Comparison of ENCODE assay signal across 10 mouse cellular contexts in the genomic region with DNA sequence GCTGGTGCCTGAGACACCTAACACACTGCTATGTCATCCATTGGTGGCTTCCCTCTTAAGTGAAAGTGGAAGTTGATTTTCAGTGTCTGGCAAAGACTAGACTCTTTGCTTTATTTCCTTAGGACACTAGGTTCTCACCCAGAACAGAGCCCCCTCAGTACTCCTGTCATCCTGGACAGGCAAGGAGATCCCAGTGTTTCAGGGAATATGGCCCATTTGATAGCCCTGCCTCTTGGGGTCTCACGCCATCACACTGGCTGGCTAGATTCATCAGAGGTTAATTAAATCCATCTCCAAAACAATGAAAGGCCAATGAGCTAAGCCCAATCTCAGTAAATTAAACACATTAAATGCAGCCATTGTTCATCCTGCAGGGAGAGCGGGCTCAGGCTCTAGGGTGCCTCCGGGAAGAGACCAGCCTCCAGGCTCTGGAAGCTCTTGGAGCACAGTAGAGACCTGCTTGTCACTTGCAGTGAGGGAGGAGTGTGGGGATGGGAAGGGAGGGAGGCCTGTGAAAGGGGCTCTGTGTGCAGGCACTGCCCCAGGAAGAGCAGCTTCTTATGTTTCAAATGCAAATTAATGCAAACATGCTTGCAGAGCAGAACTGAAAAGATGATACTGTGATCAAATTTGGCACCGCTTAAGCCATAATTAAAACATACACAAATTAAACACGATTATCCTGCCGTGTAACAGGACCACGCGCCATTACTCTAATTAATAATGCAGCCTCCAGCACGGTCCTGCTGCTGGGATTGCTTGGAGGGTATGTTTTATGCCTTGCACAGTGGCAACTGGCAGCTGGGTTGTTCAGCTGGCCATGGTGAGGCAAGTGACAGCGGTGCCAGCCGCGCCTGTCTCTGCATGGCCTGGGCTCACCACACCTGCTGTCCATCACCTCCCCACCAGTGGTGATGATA. TPM values are rescaled to one million over a fixed set of nuclear protein-coding genes. Genes with fewer than 3 reads are reported as not detected.
DNase-seq lines count a peak whose midpoint lies in the region; ATAC-seq and TF ChIP-seq lines count a peak whose summit lies in the region.
"Had no signal": no experiment of that assay in that cellular context is flagged by ENCODE, and none has a peak within 500 bp of the region (broad histone marks: within the 10 kb centered on the region; RNA-seq: fewer than 3 reads in every experiment).

No protein-coding gene starts in this region.

- no peak overlapping the region for H3ac ChIP-seq in myocyte (ENCODE audit: control insufficient read depth, insufficient read length)

- no peak overlapping the region for H3K4me3 ChIP-seq in forebrain, embryonic 11.5 days (ENCODE audit: low read depth, low read length)
- no peak overlapping the region for H3K4me3 ChIP-seq in forebrain, embryonic 10.5 days
- H3K4me3 ChIP-seq in embryonic facial prominence, embryonic 13.5 days, result no peak overlapping the region
- H3K4me3 ChIP-seq in myocyte, result no peak overlapping the region
- H3K4me3 ChIP-seq in intestine, embryonic 15.5 days (replicated peaks), result no peak overlapping the region
- no peak overlapping the region for H3K4me3 ChIP-seq in intestine, embryonic 16.5 days (ENCODE audit: low read length)

- H3K36me3 ChIP-seq in forebrain, embryonic 11.5 days (ENCODE audit: control insufficient read depth, insufficient read depth, low read length), result no peaks in the 10 kb centered on the region
- H3K36me3 ChIP-seq in forebrain, embryonic 10.5 days (replicated peaks), result no peaks in the 10 kb centered on the region; the same call in 1 of the 2 replicates
- H3K36me3 ChIP-seq in embryonic facial prominence, embryonic 13.5 days, result peaks cover 18% of the 10 kb centered on the region; the same call in 1 of the 2 replicates
- H3K36me3 ChIP-seq in myocyte (ENCODE audit: control insufficient read depth, insufficient read depth), result no peaks in the 10 kb centered on the region
- H3K36me3 ChIP-seq in intestine, embryonic 15.5 days, result no peaks in the 10 kb centered on the region
- H3K36me3 ChIP-seq in intestine, embryonic 16.5 days (ENCODE audit: control insufficient read depth, insufficient read depth, low read length), result no peaks in the 10 kb centered on the region

- DNase-seq in forebrain, embryonic 11.5 days (ENCODE audit: low spot score), result peak; percentile 71
- no peak for DNase-seq in forebrain, embryonic 10.5 days (ENCODE audit: extremely low spot score, low spot score)
- DNase-seq in layer of hippocampus, adult 9-11 months, result peak; percentile 84
- no peak for DNase-seq in urinary bladder, adult 18-20 months (ENCODE audit: low spot score in 2 of 2)

- H3K9ac ChIP-seq in forebrain, embryonic 11.5 days (ENCODE audit: low read length), result no peak overlapping the region
- no peak overlapping the region for H3K9ac ChIP-seq in embryonic facial prominence, embryonic 13.5 days
- no peak overlapping the region for H3K9ac ChIP-seq in intestine, embryonic 15.5 days
- H3K9ac ChIP-seq in intestine, embryonic 16.5 days (ENCODE audit: low read depth, low read length), result no peak overlapping the region
- H3K9ac ChIP-seq: liver, embryonic 14.5 days had no signal

- ATAC-seq in forebrain, embryonic 11.5 days (replicated peaks; ENCODE audit: low FRiP score), result peak; percentile 91
- ATAC-seq in embryonic facial prominence, embryonic 13.5 days (ENCODE audit: insufficient number of reproducible peaks, insufficient read depth, low FRiP score, low TSS enrichment, low read depth), result no peak
- ATAC-seq in intestine, embryonic 15.5 days, result no peak
- no peak for ATAC-seq in intestine, embryonic 16.5 days
- ATAC-seq: intestine, postnatal 0 days had no signal

- WGBS in forebrain, embryonic 11.5 days, result 33% methylated on average over 12 of the region's 12 CpGs
- WGBS in forebrain, embryonic 10.5 days, result 48% methylated on average over 12 of the region's 12 CpGs
- WGBS in embryonic facial prominence, embryonic 13.5 days, result 39% methylated on average over 12 of the region's 12 CpGs
- WGBS in intestine, embryonic 15.5 days, result 78% methylated on average over 12 of the region's 12 CpGs
- WGBS in intestine, embryonic 16.5 days, result 77% methylated on average over 12 of the region's 12 CpGs

- 0 out of 2 replicates have a peak overlapping the region, but pooled peaks have one; percentile 7 for H3K27ac ChIP-seq in forebrain, embryonic 11.5 days (ENCODE audit: low read depth, low read length)
- H3K27ac ChIP-seq in forebrain, embryonic 10.5 days, result no peak overlapping the region
- H3K27ac ChIP-seq in embryonic facial prominence, embryonic 13.5 days, result no peak overlapping the region
- no peak overlapping the region for H3K27ac ChIP-seq in intestine, embryonic 15.5 days
- no peak overlapping the region for H3K27ac ChIP-seq in intestine, embryonic 16.5 days (ENCODE audit: low read length)
- H3K27ac ChIP-seq: liver, embryonic 14.5 days had no signal

- peaks cover 65% of the 10 kb centered on the region for H3K27me3 ChIP-seq in forebrain, embryonic 11.5 days (ENCODE audit: control insufficient read depth, insufficient read depth, low read length)
- H3K27me3 ChIP-seq in forebrain, embryonic 10.5 days (ENCODE audit: poor library complexity, severe bottlenecking), result peaks cover 100% of the 10 kb centered on the region
- no peaks in the 10 kb centered on the region for H3K27me3 ChIP-seq in embryonic facial prominence, embryonic 13.5 days
- H3K27me3 ChIP-seq in myocyte (ENCODE audit: control insufficient read depth, insufficient read depth, insufficient read length), result no peaks in the 10 kb centered on the region
- no peaks in the 10 kb centered on the region for H3K27me3 ChIP-seq in intestine, embryonic 15.5 days (replicated peaks)
- H3K27me3 ChIP-seq in intestine, embryonic 16.5 days (replicated peaks; ENCODE audit: control insufficient read depth, insufficient read depth, low read length), result no peaks in the 10 kb centered on the region

- no peak for TF ChIP-seq POLR2A in myocyte (IDR thresholded peaks at IDR 0.05; ENCODE audit: insufficient read length, low read depth)

- H3K4me1 ChIP-seq in forebrain, embryonic 11.5 days (replicated peaks; ENCODE audit: control insufficient read depth, insufficient read depth, low read length), result peaks cover 13% of the 10 kb centered on the region
- peaks cover 34% of the 10 kb centered on the region for H3K4me1 ChIP-seq in forebrain, embryonic 10.5 days
- peaks cover 22% of the 10 kb centered on the region for H3K4me1 ChIP-seq in embryonic facial prominence, embryonic 13.5 days
- H3K4me1 ChIP-seq in intestine, embryonic 15.5 days (replicated peaks), result no peaks in the 10 kb centered on the region
- no peaks in the 10 kb centered on the region for H3K4me1 ChIP-seq in intestine, embryonic 16.5 days (ENCODE audit: control insufficient read depth, insufficient read depth, low read length)

- no peak overlapping the region for H3K4me2 ChIP-seq in forebrain, embryonic 11.5 days (ENCODE audit: low read depth, low read length, severe bottlenecking)
- peak overlapping the region; percentile 7; the same call in 1 of the 2 replicates for H3K4me2 ChIP-seq in embryonic facial prominence, embryonic 13.5 days
- no peak overlapping the region for H3K4me2 ChIP-seq in myocyte (ENCODE audit: low read depth)
- no peak overlapping the region for H3K4me2 ChIP-seq in intestine, embryonic 15.5 days (replicated peaks)
- H3K4me2 ChIP-seq in intestine, embryonic 16.5 days (ENCODE audit: low read depth, low read length), result no peak overlapping the region

- no peaks in the 10 kb centered on the region for H3K79me2 ChIP-seq in myocyte (ENCODE audit: control insufficient read depth, insufficient read depth)

- H3K9me3 ChIP-seq in forebrain, embryonic 11.5 days (ENCODE audit: control insufficient read depth, low read length), result no peaks in the 10 kb centered on the region
- no peaks in the 10 kb centered on the region for H3K9me3 ChIP-seq in forebrain, embryonic 10.5 days
- no peaks in the 10 kb centered on the region for H3K9me3 ChIP-seq in embryonic facial prominence, embryonic 13.5 days
- no peaks in the 10 kb centered on the region for H3K9me3 ChIP-seq in intestine, embryonic 15.5 days
- no peaks in the 10 kb centered on the region for H3K9me3 ChIP-seq in intestine, embryonic 16.5 days (ENCODE audit: control insufficient read depth, low read length)

TF ChIP-seq in myocyte, 11 proteins besides CTCF, POLR2A, EP300 and RAD21:
- no peak for TF ChIP-seq E2F4 (IDR thresholded peaks at IDR 0.05; ENCODE audit: insufficient read depth)
- TF ChIP-seq MYOG (IDR thresholded peaks at IDR 0.05; ENCODE audit: control insufficient read depth in 1 of 3, insufficient read depth in 1 of 3, insufficient read length in 2 of 3, low read depth in 2 of 3), result peak in 2 of 3 experiments; percentile 64 to 75
- peak in 1 of 3 experiments; percentile 78 for TF ChIP-seq MYOD1 (IDR thresholded peaks at IDR 0.05; ENCODE audit: control insufficient read depth in 1 of 3, insufficient read length in 2 of 3, low read depth in 2 of 3)
- TF ChIP-seq CEBPB (IDR thresholded peaks at IDR 0.05; ENCODE audit: insufficient read depth, poor library complexity, severe bottlenecking), result no peak
- TF ChIP-seq POLR2AphosphoS2 (IDR thresholded peaks at IDR 0.05; ENCODE audit: insufficient read length, low read depth), result no peak

RNA-seq across cellular contexts. Expression of a gene that starts 37.6 kb away (rescaled TPM):
- polyA plus RNA-seq in forebrain, embryonic 11.5 days (2014; fragmentation: Nextera tagmentation; extraction: Ambion mirVana), result 6.4 and 7.2 TPM in 2 replicates
- 2.0 and 5.5 TPM in 2 replicates for polyA plus RNA-seq in forebrain, embryonic 10.5 days (2016; fragmentation: Nextera tagmentation; extraction: Ambion mirVana)
- 0.17 TPM in 1 of 2 replicates, not detected in the other for polyA plus RNA-seq in embryonic facial prominence, embryonic 13.5 days (2015; fragmentation: Nextera tagmentation; extraction: Ambion mirVana)
- polyA plus RNA-seq in myocyte (2012; fragmentation: generic; extraction: Trizol), result not detected
- 0.34 and 0.87 TPM in 2 replicates for polyA plus RNA-seq in intestine, embryonic 15.5 days (2015; fragmentation: Nextera tagmentation; extraction: Ambion mirVana)
- 0.13 and 0.18 TPM in 2 replicates for polyA plus RNA-seq in intestine, embryonic 16.5 days (2015; fragmentation: Nextera tagmentation; extraction: Ambion mirVana)
- polyA plus RNA-seq: liver, embryonic 14.5 days had no signal

Comparison
In these comparisons a context has a peak if more than half of its experiments do, and no peak if none do; other contexts are left out.
1. DNase-seq: peak in forebrain, embryonic 11.5 days (single experiment) and layer of hippocampus, adult 9-11 months (single experiment); none in forebrain, embryonic 10.5 days (single experiment) and urinary bladder, adult 18-20 months (0 of 2).